Mouse (Mus musculus): ENCODE data around the gene Gm26657. TPM values are rescaled to one million over a fixed set of nuclear protein-coding genes. Genes with fewer than 3 reads are reported as not detected.

The Gm26657 gene
- polyA plus RNA-seq, 1 experiment from 2014 or later, result not detected

DNA sequence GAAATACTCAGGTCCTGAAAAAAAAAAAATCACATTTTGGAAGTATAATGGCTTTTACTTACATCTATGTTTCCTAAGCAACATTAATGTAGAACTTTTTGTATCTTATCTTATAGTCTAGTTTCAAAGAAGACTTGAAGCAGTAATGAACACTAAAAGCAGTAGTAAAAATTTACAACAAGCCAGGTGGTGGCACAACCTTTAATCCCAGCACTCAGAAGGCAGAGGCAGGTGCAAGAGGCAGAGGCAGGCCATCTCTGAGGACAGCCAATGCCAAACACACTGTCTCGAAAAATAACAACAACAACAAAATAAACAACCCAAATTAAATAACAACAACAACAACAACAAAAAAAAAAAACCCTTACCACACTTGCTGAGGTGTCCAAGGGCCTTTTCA is 31.2 kb downstream of the Gm26657 start:
- H3K9me3 ChIP-seq, result no peaks in the 10 kb centered on the region
- no peaks in the 10 kb centered on the region for H3K27me3 ChIP-seq (replicated peaks; ENCODE audit: low read depth, poor library complexity, severe bottlenecking)
- DNase-seq (ENCODE audit: low spot score), result no peak
- H3K36me3 ChIP-seq (replicated peaks), result peaks cover 100% of the 10 kb centered on the region
- no peak overlapping the region for H3K27ac ChIP-seq (replicated peaks)
- H3K4me1 ChIP-seq, result no peaks in the 10 kb centered on the region
- H3K4me3 ChIP-seq, result no peak overlapping the region
- 81% methylated on average over 1 of the region's 1 CpGs for WGBS

Other genes with a start within 250 kb of the Gm26657 start
- not detected in 2 replicates for gene Actl7b, start 1.4 kb downstream of the Gm26657 start, polyA plus RNA-seq (2016; fragmentation: Nextera tagmentation; extraction: Ambion mirVana)
- not detected in 2 replicates for gene Actl7a, start 3.3 kb downstream of the Gm26657 start, polyA plus RNA-seq (2016; fragmentation: Nextera tagmentation; extraction: Ambion mirVana)
- gene Elp1, start 62.3 kb downstream of the Gm26657 start, polyA plus RNA-seq (2016; fragmentation: Nextera tagmentation; extraction: Ambion mirVana), result 92.5 and 92.9 TPM in 2 replicates
- 27.6 and 28.1 TPM in 2 replicates for gene Fam206a, start 62.3 kb downstream of the Gm26657 start, polyA plus RNA-seq (2016; fragmentation: Nextera tagmentation; extraction: Ambion mirVana)
- gene Ctnnal1, start 125.1 kb downstream of the Gm26657 start, polyA plus RNA-seq (2016; fragmentation: Nextera tagmentation; extraction: Ambion mirVana), result 37.1 and 39.4 TPM in 2 replicates
- 14.2 and 14.9 TPM in 2 replicates for gene Tmem245, start 207.4 kb downstream of the Gm26657 start, polyA plus RNA-seq (2016; fragmentation: Nextera tagmentation; extraction: Ambion mirVana)

Measured in embryonic facial prominence, embryonic 10.5 days (tissue).